Mouse (Mus musculus) cortical plate, adult 2 months (tissue): Measurements from ENCODE around the gene Tmem45b. TPM values are rescaled to one million over a fixed set of nuclear protein-coding genes. Genes with fewer than 3 reads are reported as not detected.
"Not testable (repeated sequence)": the region's sequence is repeated elsewhere in the genome, so short reads cannot be mapped to it uniquely, and the experiment has no call there.

Source experiments
- H3K27ac ChIP-seq: fragments of 200-500 bp; 2 replicates; pipeline ENCODE4 v1.5.1; 2012; ENCODE audit warnings: low read length, control low read depth, inconsistent platforms; ENCODE audit not compliant: insufficient read depth
- H3K4me1 ChIP-seq: fragments of 200-500 bp; 2 replicates; pipeline ENCODE4 v1.6.1; 2011; ENCODE audit warnings: low read length; ENCODE audit not compliant: control insufficient read depth, insufficient read depth
- H3K4me3 ChIP-seq: fragments of 200-500 bp; 2 replicates; pipeline ENCODE4 v1.5.1; 2011; ENCODE audit warnings: mild to moderate bottlenecking, low read length, control low read depth; ENCODE audit not compliant: insufficient read depth
- CTCF ChIP-seq: fragments of 200-500 bp; IDR thresholded peaks from 2 replicates; pipeline ENCODE4 v1.5.1; 2011; ENCODE audit warnings: mild to moderate bottlenecking, control low read depth, low read length; ENCODE audit not compliant: insufficient read depth; ENCODE audit errors: extremely low read depth
- POLR2A ChIP-seq: fragments of 200-500 bp; IDR thresholded peaks from 2 replicates; pipeline ENCODE4 v1.6.1; 2011; ENCODE audit warnings: mild to moderate bottlenecking, low read length, control low read depth; ENCODE audit not compliant: insufficient read depth; ENCODE audit errors: extremely low read depth
- polyA plus RNA-seq: library from polyadenylated mRNA; depleted of rRNA; stranded (reverse); fragments of >200 nt; gene quantifications from 2 replicates; pipeline ENCODE4 v1.2.3, GENCODE M21; 2012; rRNA removed

Tmem45b gene
- 0.23 TPM in 1 of 2 replicates, not detected in the other for polyA plus RNA-seq

DNA sequence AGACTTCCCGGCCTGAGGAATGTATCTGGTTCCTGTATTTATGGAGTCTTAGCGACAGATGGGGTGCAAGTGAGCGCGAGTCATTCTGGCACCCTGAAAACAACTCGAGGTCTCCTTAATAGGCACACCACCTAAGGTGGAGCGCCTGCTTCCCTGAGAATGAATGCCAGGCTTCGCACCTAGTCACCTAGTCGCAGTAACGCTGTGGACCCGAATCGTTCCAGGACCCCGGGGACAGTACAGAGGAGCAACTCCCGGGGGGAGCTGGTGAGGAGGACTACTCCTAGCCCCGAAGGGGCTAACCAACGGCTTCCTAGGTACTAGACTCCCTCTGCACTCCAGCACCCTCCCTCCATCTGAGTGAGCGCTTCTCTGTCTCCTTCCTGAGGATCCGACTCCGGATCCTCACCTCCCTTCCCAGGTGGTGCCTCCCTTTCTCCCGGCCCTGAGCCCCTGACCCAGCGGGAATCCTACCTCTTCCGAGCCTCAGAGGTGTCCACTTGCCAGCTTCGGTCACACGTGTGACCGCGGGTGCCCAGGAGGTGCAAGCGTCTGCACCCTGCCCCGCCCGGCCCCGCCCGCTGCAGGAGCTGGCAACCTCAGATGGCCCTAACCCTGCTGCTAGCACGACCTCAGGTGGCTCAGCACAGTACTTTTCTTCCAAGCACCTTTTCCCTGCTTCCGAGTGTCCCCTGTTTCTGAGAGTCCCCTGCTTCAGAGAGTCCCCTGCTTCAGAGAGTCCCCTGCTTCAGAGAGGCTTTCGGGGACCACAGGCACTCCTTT is at the start of gene Tmem45b:
TSS of gene Tmem45b (minus strand) at position 771 of the 783 bp plus-strand sequence.
- Histone ChIP-seq H3K27ac (no peak within 1 kb of the TSS), H3K4me1 (no peaks in the 10 kb centered on the region), H3K4me3 (no peak within 1 kb of the TSS)
- no peak for TF ChIP-seq CTCF

DNA sequence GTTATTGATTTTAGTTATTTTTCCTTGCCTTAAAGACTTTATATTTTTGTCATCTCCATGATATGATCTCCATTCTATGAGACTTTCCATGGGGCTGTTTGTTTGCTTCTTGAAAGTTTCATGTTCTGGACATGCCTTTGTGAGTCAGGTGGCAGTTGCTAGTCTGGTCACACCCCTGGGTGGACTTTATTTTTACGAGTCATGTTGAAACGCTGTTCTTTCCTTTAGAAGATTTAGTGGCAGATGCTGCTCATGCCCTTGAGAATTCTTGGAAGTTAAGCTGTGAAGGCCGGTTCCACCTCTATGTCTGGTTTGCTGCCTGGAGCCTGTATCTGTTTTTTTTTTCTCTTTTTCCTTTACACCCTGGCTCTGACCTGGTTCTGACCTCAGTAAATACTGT is 43.9 kb upstream of the Tmem45b start:
- Histone ChIP-seq H3K4me1 (no peaks in the 10 kb centered on the region), H3K4me3 (no peak overlapping the region), H3K27ac (no peak overlapping the region)
- no peak for TF ChIP-seq CTCF
- TF ChIP-seq POLR2A = no peak

DNA sequence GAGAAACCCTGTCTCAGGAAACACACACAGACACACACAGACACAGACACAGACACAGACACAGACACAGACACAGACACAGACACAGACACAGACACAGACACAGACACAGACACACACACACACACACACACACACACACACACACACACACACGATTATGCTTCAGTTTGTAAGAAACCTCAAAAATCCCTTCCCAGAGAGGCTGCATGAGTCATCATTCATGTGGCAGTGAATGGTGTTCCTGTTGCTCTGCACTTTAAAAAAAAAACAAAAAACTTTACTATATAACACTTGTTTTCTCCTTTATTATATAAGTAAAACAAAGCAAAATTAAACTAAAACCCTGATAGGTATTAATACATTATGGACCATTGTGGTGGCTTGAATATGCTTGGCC is 37.0 kb upstream of the Tmem45b start:
- not testable (repeated sequence) for H3K4me1 ChIP-seq, H3K4me3 ChIP-seq, H3K27ac ChIP-seq

DNA sequence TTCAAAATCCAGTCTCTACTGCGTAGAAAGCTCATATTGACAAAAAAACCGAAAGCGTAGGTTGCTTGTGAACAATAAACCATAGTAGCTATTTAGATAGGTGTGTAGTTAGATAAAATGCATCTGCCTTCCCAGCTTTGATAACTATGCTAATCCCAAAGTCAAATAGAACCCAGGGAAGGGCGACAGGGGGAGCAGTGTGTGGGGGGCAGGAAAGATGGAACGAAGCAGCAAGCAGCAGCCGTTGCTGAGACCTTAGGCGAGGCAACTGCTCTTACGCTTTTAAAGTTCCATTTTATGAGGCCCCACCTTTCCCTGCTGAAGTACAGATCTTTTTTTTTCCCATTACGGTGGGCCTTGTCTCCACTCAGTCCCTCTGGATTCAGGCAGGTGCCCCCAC is 1.1 kb downstream of the Tmem45b start:
- Histone ChIP-seq H3K4me3 (no peak overlapping the region), H3K4me1 (no peaks in the 10 kb centered on the region), H3K27ac (no peak overlapping the region)
- no peak for TF ChIP-seq CTCF
- no peak for TF ChIP-seq POLR2A

DNA sequence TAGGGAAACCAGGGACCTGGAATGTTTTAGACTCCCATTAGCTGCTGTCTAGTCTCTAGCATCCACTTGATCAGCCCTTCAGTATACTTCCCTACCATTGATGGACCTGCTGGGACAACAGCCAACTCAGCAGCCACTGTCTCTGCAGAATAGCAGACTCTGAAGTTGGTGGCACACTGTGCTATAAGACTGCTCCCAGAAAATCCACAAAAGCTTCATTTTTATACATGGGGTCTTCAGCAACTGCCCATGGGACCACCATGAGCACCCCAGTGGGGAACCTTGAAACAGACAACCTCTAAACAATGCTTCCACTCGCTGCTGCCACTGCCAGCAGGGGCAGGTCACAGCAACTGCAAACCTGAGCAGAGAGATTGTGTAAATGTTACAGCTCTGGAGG is 9.9 kb downstream of the Tmem45b start:
- no peaks in the 10 kb centered on the region for H3K4me1 ChIP-seq
- H3K27ac ChIP-seq = no peak overlapping the region
- no peak overlapping the region for H3K4me3 ChIP-seq
- TF ChIP-seq CTCF (no peak), POLR2A (no peak)

DNA sequence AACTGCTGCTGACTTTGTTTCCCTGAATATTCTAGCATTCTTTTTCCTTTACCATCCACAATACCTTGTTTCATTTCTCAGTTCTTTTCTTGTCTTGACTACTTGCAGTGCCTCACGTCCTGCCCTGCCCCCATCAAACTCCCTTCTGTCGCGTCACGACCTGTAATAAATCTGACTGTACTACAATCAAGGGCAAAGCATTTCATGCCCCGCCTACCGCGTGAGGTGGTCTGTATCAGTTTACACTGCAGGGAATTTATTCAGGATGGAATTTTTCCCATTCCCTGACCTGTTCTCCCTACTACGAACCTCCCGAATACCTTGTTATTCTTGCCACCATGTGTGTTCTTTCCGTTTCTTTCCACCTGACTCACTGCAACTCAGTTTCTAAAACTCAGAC is 12.1 kb downstream of the Tmem45b start:
- Histone ChIP-seq H3K27ac (no peak overlapping the region), H3K4me3 (no peak overlapping the region), H3K4me1 (no peaks in the 10 kb centered on the region)
- TF ChIP-seq CTCF (no peak), POLR2A (no peak)

DNA sequence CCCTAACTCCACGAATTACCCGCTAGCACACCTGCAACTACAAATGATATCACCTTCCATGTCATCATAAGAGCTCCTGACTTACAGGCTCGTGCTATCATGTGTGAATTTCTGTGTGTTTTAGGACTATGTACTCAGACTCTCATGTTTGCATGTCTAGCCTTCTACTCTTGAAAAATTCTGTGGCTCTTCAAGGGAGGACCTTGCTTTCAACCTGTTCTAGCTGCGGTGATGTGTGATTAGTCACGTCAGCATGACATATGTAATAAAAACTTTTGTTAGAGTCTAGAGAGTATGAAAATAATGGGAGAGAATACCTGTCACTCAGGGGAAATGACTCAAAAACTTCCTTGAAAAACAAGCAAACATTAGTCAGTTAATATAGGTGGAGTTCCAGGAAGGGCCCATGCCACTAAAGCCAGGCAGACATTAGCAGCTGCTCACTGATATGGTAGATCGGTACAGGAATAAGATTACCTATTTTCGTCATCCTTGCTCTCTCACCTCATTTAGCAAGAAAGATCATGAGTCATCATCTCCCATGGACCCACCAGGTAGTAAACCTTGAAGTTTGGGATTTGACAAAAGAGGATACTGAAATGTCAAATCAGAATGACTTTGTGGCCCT is 15.0 kb downstream of the Tmem45b start:
- no peak for TF ChIP-seq CTCF
- TF ChIP-seq POLR2A = no peak
- Histone ChIP-seq H3K4me1 (no peaks in the 10 kb centered on the region), H3K4me3 (no peak overlapping the region), H3K27ac (no peak overlapping the region)

DNA sequence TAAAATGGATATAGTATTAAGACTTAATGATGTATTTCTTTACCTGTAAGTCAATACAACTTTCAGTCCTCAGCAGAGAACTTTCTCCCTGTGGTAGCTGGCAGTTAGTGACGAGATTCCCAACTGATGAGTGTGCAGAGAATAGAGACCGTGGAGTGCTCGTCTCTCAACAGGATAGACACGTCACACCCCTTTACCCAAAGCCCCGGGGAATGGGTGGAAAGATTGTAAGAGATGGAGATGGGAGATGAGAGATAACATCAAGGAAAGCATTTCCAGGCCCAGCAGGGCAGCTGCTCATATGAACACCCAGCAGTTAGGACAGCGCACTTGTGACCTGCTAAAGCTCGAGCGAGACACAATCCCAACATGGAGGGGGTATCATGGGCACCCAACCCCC is 20.0 kb downstream of the Tmem45b start:
- TF ChIP-seq CTCF (no peak), POLR2A (no peak)
- Histone ChIP-seq H3K4me1 (no peaks in the 10 kb centered on the region), H3K27ac (no peak overlapping the region), H3K4me3 (no peak overlapping the region)

DNA sequence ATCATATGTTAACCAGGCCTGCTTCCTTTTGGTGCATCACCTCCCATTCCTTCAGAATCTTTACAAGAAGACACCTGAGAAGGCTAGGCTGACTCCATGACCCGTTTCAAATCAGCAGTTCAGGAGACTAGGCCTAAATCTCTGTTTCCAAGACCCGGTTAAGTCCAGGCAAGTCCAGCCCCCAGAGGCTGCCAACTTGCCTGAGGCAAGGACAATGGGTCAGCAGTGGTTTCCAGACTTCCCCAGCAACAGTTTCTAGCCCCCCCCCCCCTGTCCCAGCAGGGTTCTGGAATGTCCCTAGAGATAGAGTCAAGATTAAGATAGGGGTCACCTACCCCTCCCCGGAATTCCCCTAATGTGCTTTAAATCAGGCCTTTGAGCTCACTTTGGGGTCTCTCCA is 22.8 kb downstream of the Tmem45b start:
- TF ChIP-seq CTCF = no peak
- TF ChIP-seq POLR2A = no peak
- H3K4me1 ChIP-seq = no peaks in the 10 kb centered on the region
- no peak overlapping the region for H3K27ac ChIP-seq
- no peak overlapping the region for H3K4me3 ChIP-seq

DNA sequence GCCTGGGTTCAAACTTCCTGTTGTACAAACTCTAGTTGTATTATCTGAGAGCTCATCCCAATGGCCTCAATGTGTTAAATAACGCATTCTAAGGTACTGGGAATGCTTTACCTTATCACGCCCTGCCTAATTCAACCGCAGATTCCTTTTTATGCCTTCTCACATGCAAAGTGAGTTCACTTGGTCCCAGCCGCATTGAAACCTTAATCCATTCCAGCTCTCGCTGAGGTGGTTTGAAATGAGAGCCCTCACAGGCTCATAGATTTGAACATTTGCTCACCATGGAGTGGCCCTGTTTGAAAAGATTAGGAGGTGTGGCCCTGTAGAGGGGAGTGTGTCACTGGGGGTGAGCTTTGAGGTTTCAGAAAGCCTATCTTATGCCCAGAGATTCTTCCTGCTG is 23.9 kb downstream of the Tmem45b start:
- Histone ChIP-seq H3K4me1 (no peaks in the 10 kb centered on the region), H3K27ac (no peak overlapping the region), H3K4me3 (no peak overlapping the region)
- no peak for TF ChIP-seq CTCF
- no peak for TF ChIP-seq POLR2A
